Mouse (Mus musculus): ENCODE data around the gene Mtrex. TPM values are rescaled to one million over a fixed set of nuclear protein-coding genes. Genes with fewer than 3 reads are reported as not detected.

The Mtrex gene
- total RNA-seq (2014; rRNA removed; ENCODE audit: low replicate concordance) (14.3 and 15.5 TPM in 2 replicates), polyA plus RNA-seq (2015; fragmentation: Nextera tagmentation; extraction: Ambion mirVana) (22.3 and 23.4 TPM in 2 replicates)

DNA sequence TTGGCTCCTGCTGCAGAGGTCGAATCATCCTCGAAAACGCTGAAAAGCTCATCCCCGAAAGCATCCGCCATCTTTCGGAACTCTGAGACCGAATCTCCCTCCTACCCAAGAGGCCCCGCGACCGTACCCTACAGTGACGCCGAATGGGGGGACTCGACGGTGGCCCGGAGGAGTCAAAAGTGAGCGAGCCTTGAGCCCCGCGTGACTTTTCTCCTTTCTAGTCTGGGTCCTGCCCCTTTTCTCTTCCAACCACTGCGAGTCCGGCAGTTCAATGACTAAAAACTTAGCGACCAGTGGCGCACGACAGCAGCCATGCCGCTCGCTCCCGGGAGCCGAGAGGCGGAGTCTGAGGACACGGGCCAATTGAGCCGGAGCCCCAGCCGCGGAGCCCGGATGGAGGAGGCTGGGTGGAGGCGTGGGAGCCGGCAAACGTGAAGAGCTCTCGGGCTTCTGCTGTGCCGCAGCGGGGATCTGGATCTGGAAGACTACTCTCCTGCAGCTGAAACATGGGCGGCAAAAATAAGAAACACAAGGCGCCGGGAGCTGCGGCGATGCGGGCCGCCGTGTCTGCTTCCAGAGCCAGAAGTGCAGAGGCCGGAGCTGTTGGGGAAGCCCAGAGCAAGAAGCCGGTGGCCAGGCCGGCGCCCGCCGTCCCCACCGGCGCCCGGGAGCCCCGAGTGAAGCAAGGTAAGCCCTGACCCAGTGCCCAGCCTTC lies at the start of gene Mtrex, which contains the start of gene Dhx29:
Gene Mtrex, minus strand, starts transcription at position 112 of the 715 bp plus-strand sequence.
Gene Dhx29, plus strand, starts transcription at position 168 of the 715 bp plus-strand sequence.
- TF ChIP-seq CTCF (IDR thresholded peaks at IDR 0.05; ENCODE audit: low read depth) (no peak), EP300 (IDR thresholded peaks at IDR 0.05; ENCODE audit: low read depth) (peak; percentile 74; the same call in 1 of the 2 replicates)
- Histone ChIP-seq H3K36me3 (replicated peaks; ENCODE audit: control insufficient read depth, insufficient read depth, low read length) (peaks cover 20% of the 10 kb centered on the region), H3K9ac (replicated peaks; ENCODE audit: low read depth, low read length) (peak within 1 kb of the TSS; percentile 80), H3K4me2 (ENCODE audit: low read depth, low read length) (peak within 1 kb of the TSS; percentile 90), H3K4me3 (ENCODE audit: low read depth, low read length) (peak within 1 kb of the TSS; percentile 96), H3K4me1 (ENCODE audit: control insufficient read depth, insufficient read depth) (peaks cover 16% of the 10 kb centered on the region; the same call in 1 of the 2 replicates), H3K27ac (ENCODE audit: low read depth) (peak within 1 kb of the TSS; percentile 82), H3K27me3 (ENCODE audit: control insufficient read depth, insufficient read depth, low read length) (no peaks in the 10 kb centered on the region), H3K9me3 (replicated peaks; ENCODE audit: control insufficient read depth, low read length) (no peaks in the 10 kb centered on the region)
- under 1% methylated on average over 57 of the region's 57 CpGs for WGBS
- DNase-seq (ENCODE audit: low spot score): peak; percentile 99
- peak; percentile 98 for ATAC-seq (ENCODE audit: insufficient read depth, low read depth)

GRCm38 (mm10) chr13:112976720-112977119 lies 49.5 kb upstream of the Mtrex start:
- Histone ChIP-seq H3K4me2 (ENCODE audit: low read depth, low read length) (no peak overlapping the region), H3K27ac (ENCODE audit: low read depth) (no peak overlapping the region)

GRCm38 (mm10) chr13:112967267-112967666 lies 40.1 kb upstream of the Mtrex start:
- no peaks in the 10 kb centered on the region for H3K4me1 ChIP-seq (ENCODE audit: control insufficient read depth, insufficient read depth)
- H3K9me3 ChIP-seq (replicated peaks; ENCODE audit: control insufficient read depth, low read length): no peaks in the 10 kb centered on the region
- H3K9ac ChIP-seq (replicated peaks; ENCODE audit: low read depth, low read length): no peak overlapping the region
- WGBS: 92% methylated on average over 5 of the region's 5 CpGs
- H3K4me2 ChIP-seq (ENCODE audit: low read depth, low read length): no peak overlapping the region
- no peak for TF ChIP-seq EP300 (IDR thresholded peaks at IDR 0.05; ENCODE audit: low read depth)
- no peak for TF ChIP-seq CTCF (IDR thresholded peaks at IDR 0.05; ENCODE audit: low read depth)
- DNase-seq (ENCODE audit: low spot score) (no peak), ATAC-seq (ENCODE audit: insufficient read depth, low read depth) (no peak)
- peaks cover 44% of the 10 kb centered on the region for H3K36me3 ChIP-seq (replicated peaks; ENCODE audit: control insufficient read depth, insufficient read depth, low read length)
- H3K27me3 ChIP-seq (ENCODE audit: control insufficient read depth, insufficient read depth, low read length): no peaks in the 10 kb centered on the region
- no peak overlapping the region for H3K27ac ChIP-seq (ENCODE audit: low read depth)
- no peak overlapping the region for H3K4me3 ChIP-seq (ENCODE audit: low read depth, low read length)

More at GRCm38 (mm10) chr13:112976720-112977119, 49.5 kb upstream of the Mtrex start:
- Histone ChIP-seq H3K4me1 (ENCODE audit: control insufficient read depth, insufficient read depth) (no peaks in the 10 kb centered on the region), H3K36me3 (replicated peaks; ENCODE audit: control insufficient read depth, insufficient read depth, low read length) (no peaks in the 10 kb centered on the region), H3K9me3 (replicated peaks; ENCODE audit: control insufficient read depth, low read length) (no peaks in the 10 kb centered on the region), H3K27me3 (ENCODE audit: control insufficient read depth, insufficient read depth, low read length) (peaks cover 31% of the 10 kb centered on the region; the same call in 1 of the 2 replicates), H3K4me3 (ENCODE audit: low read depth, low read length) (no peak overlapping the region), H3K9ac (replicated peaks; ENCODE audit: low read depth, low read length) (no peak overlapping the region)
- TF ChIP-seq CTCF (IDR thresholded peaks at IDR 0.05; ENCODE audit: low read depth) (no peak), EP300 (IDR thresholded peaks at IDR 0.05; ENCODE audit: low read depth) (no peak)
- ATAC-seq (ENCODE audit: insufficient read depth, low read depth) (no peak), DNase-seq (ENCODE audit: low spot score) (no peak)
- 32% methylated on average over 10 of the region's 10 CpGs for WGBS

- DNase-seq (ENCODE audit: low spot score) (no peak), ATAC-seq (ENCODE audit: insufficient read depth, low read depth) (no peak)
- H3K4me1 ChIP-seq (ENCODE audit: control insufficient read depth, insufficient read depth): no peaks in the 10 kb centered on the region
- peaks cover 52% of the 10 kb centered on the region for H3K36me3 ChIP-seq (replicated peaks; ENCODE audit: control insufficient read depth, insufficient read depth, low read length)
- TF ChIP-seq EP300 (IDR thresholded peaks at IDR 0.05; ENCODE audit: low read depth) (no peak), CTCF (IDR thresholded peaks at IDR 0.05; ENCODE audit: low read depth) (no peak)
- H3K9ac ChIP-seq (replicated peaks; ENCODE audit: low read depth, low read length): no peak overlapping the region
- WGBS: 88% methylated on average over 12 of the region's 12 CpGs
- no peaks in the 10 kb centered on the region for H3K9me3 ChIP-seq (replicated peaks; ENCODE audit: control insufficient read depth, low read length)
- no peak overlapping the region for H3K27ac ChIP-seq (ENCODE audit: low read depth)
- H3K4me2 ChIP-seq (ENCODE audit: low read depth, low read length): no peak overlapping the region
- no peak overlapping the region for H3K4me3 ChIP-seq (ENCODE audit: low read depth, low read length)
- H3K27me3 ChIP-seq (ENCODE audit: control insufficient read depth, insufficient read depth, low read length): no peaks in the 10 kb centered on the region
Measured at GRCm38 (mm10) chr13:112964421-112964820, 37.2 kb upstream of the Mtrex start.

GRCm38 (mm10) chr13:112963081-112963480 lies 35.9 kb upstream of the Mtrex start:
- ATAC-seq (ENCODE audit: insufficient read depth, low read depth) (no peak), DNase-seq (ENCODE audit: low spot score) (no peak)
- 89% methylated on average over 5 of the region's 5 CpGs for WGBS
- no peaks in the 10 kb centered on the region for H3K9me3 ChIP-seq (replicated peaks; ENCODE audit: control insufficient read depth, low read length)
- no peaks in the 10 kb centered on the region for H3K27me3 ChIP-seq (ENCODE audit: control insufficient read depth, insufficient read depth, low read length)
- H3K36me3 ChIP-seq (replicated peaks; ENCODE audit: control insufficient read depth, insufficient read depth, low read length): peaks cover 52% of the 10 kb centered on the region
- H3K27ac ChIP-seq (ENCODE audit: low read depth): no peak overlapping the region
- no peak overlapping the region for H3K4me3 ChIP-seq (ENCODE audit: low read depth, low read length)
- H3K4me2 ChIP-seq (ENCODE audit: low read depth, low read length): no peak overlapping the region
- no peak for TF ChIP-seq EP300 (IDR thresholded peaks at IDR 0.05; ENCODE audit: low read depth)
- no peak for TF ChIP-seq CTCF (IDR thresholded peaks at IDR 0.05; ENCODE audit: low read depth)
- H3K4me1 ChIP-seq (ENCODE audit: control insufficient read depth, insufficient read depth): no peaks in the 10 kb centered on the region
- H3K9ac ChIP-seq (replicated peaks; ENCODE audit: low read depth, low read length): no peak overlapping the region
